Mouse (Mus musculus): ENCODE data around the gene Dnase1l1. TPM values are rescaled to one million over a fixed set of nuclear protein-coding genes. Genes with fewer than 3 reads are reported as not detected.

The Dnase1l1 gene
- total RNA-seq, 1 experiment from 2014 or later: 9.8 TPM

Other genes with a start within 250 kb of the Dnase1l1 start
- gene Opn1mw, start 154.9 kb downstream of the Dnase1l1 start, total RNA-seq (2017): not detected in 2 replicates
- gene Mecp2, start 147.0 kb downstream of the Dnase1l1 start, total RNA-seq (2017): 16.9 and 26.2 TPM in 2 replicates
- gene Tex28, start 114.5 kb downstream of the Dnase1l1 start, total RNA-seq (2017): not detected in 2 replicates
- gene Tktl1, start 105.1 kb downstream of the Dnase1l1 start, total RNA-seq (2017): not detected in 2 replicates
- 400 and 472 TPM in 2 replicates for gene Flna, start 32.5 kb downstream of the Dnase1l1 start, total RNA-seq (2017)
- 90.2 and 104 TPM in 2 replicates for gene Emd, start 27.6 kb downstream of the Dnase1l1 start, total RNA-seq (2017)
- gene Rpl10, start 11.5 kb downstream of the Dnase1l1 start, total RNA-seq (2017): 1,474 and 1,557 TPM in 2 replicates
- 26.1 and 34.3 TPM in 2 replicates for gene Taz, start 425 bp downstream of the Dnase1l1 start, total RNA-seq (2017)
- gene Atp6ap1, start 14.8 kb upstream of the Dnase1l1 start, total RNA-seq (2017): 81.6 and 153 TPM in 2 replicates
- 29.7 and 35.3 TPM in 2 replicates for gene Gdi1, start 22.7 kb upstream of the Dnase1l1 start, total RNA-seq (2017)
- 41.7 and 54.4 TPM in 2 replicates for gene Fam50a, start 30.7 kb upstream of the Dnase1l1 start, total RNA-seq (2017)
- 0.92 and 1.2 TPM in 2 replicates for gene Plxna3, start 46.7 kb upstream of the Dnase1l1 start, total RNA-seq (2017)
- 22.4 and 30.6 TPM in 2 replicates for gene Lage3, start 71.3 kb upstream of the Dnase1l1 start, total RNA-seq (2017)
- 15.4 and 17.2 TPM in 2 replicates for gene Ubl4a, start 90.9 kb upstream of the Dnase1l1 start, total RNA-seq (2017)
- gene Slc10a3, start 91.0 kb upstream of the Dnase1l1 start, total RNA-seq (2017): 9.0 and 17.0 TPM in 2 replicates
- gene Fam3a, start 110.9 kb upstream of the Dnase1l1 start, total RNA-seq (2017): 12.0 and 12.7 TPM in 2 replicates
- 28.0 and 61.3 TPM in 2 replicates for gene Ikbkg, start 111.0 kb upstream of the Dnase1l1 start, total RNA-seq (2017)
- gene G6pdx, start 146.9 kb upstream of the Dnase1l1 start, total RNA-seq (2017): 51.4 and 63.2 TPM in 2 replicates
- gene Gm6880, start 199.1 kb upstream of the Dnase1l1 start, total RNA-seq (2017): not detected in 2 replicates